Mouse (Mus musculus) mesoderm, embryonic 11.5 days (tissue): ENCODE measurements around the gene Vav2.

Experiments used
- DNase-seq: peaks from one replicate; pipeline ENCODE4 v3.0.0-alpha.2; 2012; ENCODE audit warnings: low read depth, low spot score

The Vav2 gene

GRCm38 (mm10) chr2:27368980-27369379 lies 57.9 kb downstream of the Vav2 start:
- DNase-seq = no peak

GRCm38 (mm10) chr2:27365296-27365695 lies 61.5 kb downstream of the Vav2 start:
- no peak for DNase-seq

- peak; percentile 85 for DNase-seq
Observed at GRCm38 (mm10) chr2:27361786-27362185, 65.0 kb downstream of the Vav2 start.

- no peak for DNase-seq
Observed at GRCm38 (mm10) chr2:27358461-27358860, 68.4 kb downstream of the Vav2 start.

GRCm38 (mm10) chr2:27355684-27356083 lies 71.1 kb downstream of the Vav2 start:
- peak; percentile 63 for DNase-seq

GRCm38 (mm10) chr2:27354610-27355211 lies 72.1 kb downstream of the Vav2 start:
- DNase-seq = no peak

- no peak for DNase-seq
Observed at GRCm38 (mm10) chr2:27352720-27353119, 74.1 kb downstream of the Vav2 start.

GRCm38 (mm10) chr2:27350371-27350770 lies 76.5 kb downstream of the Vav2 start:
- no peak for DNase-seq

- DNase-seq = peak; percentile 44
Observed at GRCm38 (mm10) chr2:27343984-27344453, 82.8 kb downstream of the Vav2 start.

GRCm38 (mm10) chr2:27340682-27341081 lies 86.2 kb downstream of the Vav2 start:
- no peak for DNase-seq

GRCm38 (mm10) chr2:27339051-27339450 lies 87.8 kb downstream of the Vav2 start:
- DNase-seq = no peak

GRCm38 (mm10) chr2:27337261-27337660 lies 89.6 kb downstream of the Vav2 start:
- no peak for DNase-seq

- DNase-seq = no peak
Observed at GRCm38 (mm10) chr2:27336600-27336999, 90.2 kb downstream of the Vav2 start.

GRCm38 (mm10) chr2:27334816-27335215 lies 92.0 kb downstream of the Vav2 start:
- no peak for DNase-seq

- DNase-seq = no peak
Observed at GRCm38 (mm10) chr2:27331560-27331959, 95.3 kb downstream of the Vav2 start.

- DNase-seq = no peak
Observed at GRCm38 (mm10) chr2:27330446-27330845, 96.4 kb downstream of the Vav2 start.

- DNase-seq = no peak
Observed at GRCm38 (mm10) chr2:27329386-27330060, 97.3 kb downstream of the Vav2 start.

GRCm38 (mm10) chr2:27328613-27329041 lies 98.2 kb downstream of the Vav2 start:
- peak; percentile 38 for DNase-seq

- DNase-seq = no peak
Observed at GRCm38 (mm10) chr2:27327886-27328285, 98.9 kb downstream of the Vav2 start.

GRCm38 (mm10) chr2:27327076-27327475 lies 99.8 kb downstream of the Vav2 start:
- DNase-seq = no peak

GRCm38 (mm10) chr2:27326357-27326756 lies 100.5 kb downstream of the Vav2 start:
- DNase-seq = no peak

GRCm38 (mm10) chr2:27324690-27325089 lies 102.1 kb downstream of the Vav2 start:
- no peak for DNase-seq

- no peak for DNase-seq
Observed at GRCm38 (mm10) chr2:27321431-27321875, 105.4 kb downstream of the Vav2 start.
